Mouse (Mus musculus): Measurements from ENCODE around the gene Setdb2. TPM values are rescaled to one million over a fixed set of nuclear protein-coding genes. Genes with fewer than 3 reads are reported as not detected.
A peak's percentile ranks its signal among the peaks of the same experiment; 100 is the strongest.

Setdb2 gene
- 9.8 and 10.6 TPM in 2 replicates for polyA plus RNA-seq (2014; fragmentation: Nextera tagmentation; extraction: Ambion mirVana)

DNA sequence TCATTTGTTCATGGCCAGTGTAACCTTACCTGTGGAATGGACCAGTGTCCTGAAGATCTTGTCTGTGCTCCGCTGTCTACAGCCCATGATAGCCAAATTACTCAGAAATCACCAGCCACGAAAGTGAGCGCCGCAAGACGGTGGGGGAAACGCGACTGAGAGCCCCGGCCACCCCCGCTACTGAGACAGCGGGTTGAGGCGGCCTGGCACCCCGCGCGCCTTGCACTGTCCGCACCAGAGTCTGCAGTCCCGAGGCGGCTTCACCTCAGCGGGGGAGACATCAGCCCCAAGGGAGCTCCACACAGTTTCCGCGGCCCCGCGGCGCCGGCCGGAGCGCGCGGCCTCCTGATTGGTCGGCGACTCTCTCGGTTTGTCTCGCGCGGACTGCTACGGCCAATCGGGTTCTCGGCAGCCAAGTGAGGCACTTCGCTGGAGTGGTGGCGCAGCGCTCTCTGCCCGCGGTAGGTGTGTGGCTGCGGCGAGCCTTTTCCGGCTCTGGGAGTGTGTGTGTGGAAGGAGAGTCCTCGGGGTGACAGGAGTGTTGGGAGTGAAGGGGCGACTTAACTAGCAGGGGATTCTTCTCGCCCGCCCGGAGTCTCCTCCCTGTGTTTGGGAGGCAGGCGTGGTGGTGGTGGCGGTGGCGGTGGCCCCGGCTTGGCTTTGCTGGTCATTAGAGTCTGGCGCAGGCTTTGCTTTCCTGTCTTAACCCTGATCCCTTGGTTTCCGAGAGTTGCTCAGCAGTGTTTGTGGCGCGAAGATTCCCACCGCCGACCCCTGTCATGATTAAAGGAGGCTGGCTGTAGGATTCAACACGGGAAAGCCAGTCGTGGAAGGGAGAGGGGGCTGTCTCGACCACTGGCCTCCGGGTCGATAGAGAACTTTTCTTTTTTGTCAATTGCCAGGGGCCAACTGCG, at the start of gene Setdb2, which contains the start of gene Cab39l:
TSS of gene Setdb2 (minus strand) at position 327 of the 914 bp plus-strand sequence.
TSS of gene Cab39l (plus strand) at position 415 of the 914 bp plus-strand sequence.
- WGBS = under 1% methylated on average over 64 of the region's 66 CpGs
- peak within 1 kb of the TSS; percentile 64 for H3K4me3 ChIP-seq (ENCODE audit: low read depth, low read length)
- no peaks in the 10 kb centered on the region for H3K27me3 ChIP-seq (ENCODE audit: control insufficient read depth, insufficient read depth, low read length)
- DNase-seq (ENCODE audit: low spot score) (peak; percentile 92), ATAC-seq (ENCODE audit: low FRiP score) (peak; percentile 100)
- H3K27ac ChIP-seq (ENCODE audit: low read depth, low read length) = peak within 1 kb of the TSS; percentile 54
- H3K4me2 ChIP-seq (replicated peaks; ENCODE audit: low read depth, low read length) = peak within 1 kb of the TSS; percentile 75
- H3K9ac ChIP-seq (ENCODE audit: low read depth, low read length) = peak within 1 kb of the TSS; percentile 74
- H3K36me3 ChIP-seq (ENCODE audit: control insufficient read depth, insufficient read depth, low read length) = no peaks in the 10 kb centered on the region
- H3K9me3 ChIP-seq (ENCODE audit: control insufficient read depth, low read length) = no peaks in the 10 kb centered on the region
- no peaks in the 10 kb centered on the region for H3K4me1 ChIP-seq (replicated peaks; ENCODE audit: control insufficient read depth, insufficient read depth, low read length)

- Histone ChIP-seq H3K4me3 (ENCODE audit: low read depth, low read length) (no peak overlapping the region), H3K4me1 (replicated peaks; ENCODE audit: control insufficient read depth, insufficient read depth, low read length) (no peaks in the 10 kb centered on the region), H3K27me3 (ENCODE audit: control insufficient read depth, insufficient read depth, low read length) (no peaks in the 10 kb centered on the region), H3K27ac (ENCODE audit: low read depth, low read length) (no peak overlapping the region), H3K36me3 (ENCODE audit: control insufficient read depth, insufficient read depth, low read length) (no peaks in the 10 kb centered on the region), H3K9ac (ENCODE audit: low read depth, low read length) (no peak overlapping the region), H3K9me3 (ENCODE audit: control insufficient read depth, low read length) (no peaks in the 10 kb centered on the region), H3K4me2 (replicated peaks; ENCODE audit: low read depth, low read length) (no peak overlapping the region)
- ATAC-seq (ENCODE audit: low FRiP score) (no peak), DNase-seq (ENCODE audit: low spot score) (no peak)
- 93% methylated on average over 4 of the region's 4 CpGs for WGBS
Observed at GRCm38 (mm10) chr14:59485247-59485810, 44.6 kb upstream of the Setdb2 start.

GRCm38 (mm10) chr14:59478699-59479098, 38.0 kb upstream of the Setdb2 start:
- 70% methylated on average over 6 of the region's 6 CpGs for WGBS
- no peak for ATAC-seq (ENCODE audit: low FRiP score)

DNA sequence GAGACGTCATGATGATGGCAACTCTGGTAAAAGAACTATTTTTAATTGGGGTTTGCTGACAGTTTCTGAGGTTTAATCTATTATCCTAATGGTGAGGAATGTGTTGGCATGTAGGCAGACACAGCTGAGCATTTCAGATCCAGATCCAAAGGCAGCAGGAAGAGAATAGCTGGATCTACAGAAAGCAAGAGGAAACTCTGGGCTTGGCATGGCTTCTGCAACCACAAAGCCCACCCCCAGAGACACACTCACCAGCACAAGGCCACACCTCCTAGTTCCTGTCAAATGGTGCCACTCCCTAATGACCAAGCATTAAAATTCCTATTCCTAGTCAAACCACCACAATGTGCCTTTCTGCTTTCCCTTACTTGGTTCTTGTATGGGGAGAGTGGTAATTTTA, 30.1 kb upstream of the Setdb2 start:
- Histone ChIP-seq H3K4me2 (replicated peaks; ENCODE audit: low read depth, low read length) (no peak overlapping the region), H3K36me3 (ENCODE audit: control insufficient read depth, insufficient read depth, low read length) (no peaks in the 10 kb centered on the region), H3K4me3 (ENCODE audit: low read depth, low read length) (no peak overlapping the region), H3K9ac (ENCODE audit: low read depth, low read length) (no peak overlapping the region), H3K27ac (ENCODE audit: low read depth, low read length) (no peak overlapping the region), H3K4me1 (replicated peaks; ENCODE audit: control insufficient read depth, insufficient read depth, low read length) (no peaks in the 10 kb centered on the region), H3K9me3 (ENCODE audit: control insufficient read depth, low read length) (no peaks in the 10 kb centered on the region), H3K27me3 (ENCODE audit: control insufficient read depth, insufficient read depth, low read length) (no peaks in the 10 kb centered on the region)
- WGBS = 93% methylated on average over 1 of the region's 1 CpGs
- ATAC-seq (ENCODE audit: low FRiP score) (no peak), DNase-seq (ENCODE audit: low spot score) (no peak)

More at GRCm38 (mm10) chr14:59478699-59479098, 38.0 kb upstream of the Setdb2 start:
- no peak overlapping the region for H3K4me3 ChIP-seq (ENCODE audit: low read depth, low read length)
- no peaks in the 10 kb centered on the region for H3K9me3 ChIP-seq (ENCODE audit: control insufficient read depth, low read length)
- no peak overlapping the region for H3K9ac ChIP-seq (ENCODE audit: low read depth, low read length)
- H3K27me3 ChIP-seq (ENCODE audit: control insufficient read depth, insufficient read depth, low read length) = no peaks in the 10 kb centered on the region
- no peak overlapping the region for H3K27ac ChIP-seq (ENCODE audit: low read depth, low read length)
- H3K4me2 ChIP-seq (replicated peaks; ENCODE audit: low read depth, low read length) = no peak overlapping the region
- no peaks in the 10 kb centered on the region for H3K4me1 ChIP-seq (replicated peaks; ENCODE audit: control insufficient read depth, insufficient read depth, low read length)
- H3K36me3 ChIP-seq (ENCODE audit: control insufficient read depth, insufficient read depth, low read length) = no peaks in the 10 kb centered on the region
- no peak for DNase-seq (ENCODE audit: low spot score)

DNA sequence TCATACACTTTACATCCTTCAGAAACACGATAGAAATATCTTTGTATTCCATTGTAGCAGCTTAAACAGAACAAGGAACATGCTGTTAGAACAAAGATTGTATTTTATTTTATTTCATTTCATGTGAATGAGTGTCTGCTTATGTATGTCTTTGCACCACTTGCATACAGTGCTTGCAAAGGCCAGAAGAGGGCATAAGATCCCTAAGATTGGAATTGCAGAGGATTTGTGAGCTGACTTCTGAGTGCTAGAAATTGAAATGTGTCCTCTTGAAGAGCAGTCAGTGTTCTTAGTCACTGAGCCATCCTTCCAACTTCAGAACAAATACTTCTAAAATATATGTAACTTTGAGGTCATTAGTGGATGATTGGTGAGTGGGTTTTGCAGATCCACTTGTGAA, 27.1 kb upstream of the Setdb2 start:
- WGBS = 74% methylated on average over 1 of the region's 1 CpGs
- H3K27me3 ChIP-seq (ENCODE audit: control insufficient read depth, insufficient read depth, low read length) = no peaks in the 10 kb centered on the region
- no peaks in the 10 kb centered on the region for H3K9me3 ChIP-seq (ENCODE audit: control insufficient read depth, low read length)
- ATAC-seq (ENCODE audit: low FRiP score) (no peak), DNase-seq (ENCODE audit: low spot score) (peak; percentile 2)
- no peak overlapping the region for H3K4me3 ChIP-seq (ENCODE audit: low read depth, low read length)
- no peak overlapping the region for H3K4me2 ChIP-seq (replicated peaks; ENCODE audit: low read depth, low read length)
- H3K27ac ChIP-seq (ENCODE audit: low read depth, low read length) = no peak overlapping the region
- H3K9ac ChIP-seq (ENCODE audit: low read depth, low read length) = no peak overlapping the region
- H3K4me1 ChIP-seq (replicated peaks; ENCODE audit: control insufficient read depth, insufficient read depth, low read length) = no peaks in the 10 kb centered on the region
- no peaks in the 10 kb centered on the region for H3K36me3 ChIP-seq (ENCODE audit: control insufficient read depth, insufficient read depth, low read length)

- Histone ChIP-seq H3K27me3 (ENCODE audit: control insufficient read depth, insufficient read depth, low read length) (no peaks in the 10 kb centered on the region), H3K36me3 (ENCODE audit: control insufficient read depth, insufficient read depth, low read length) (no peaks in the 10 kb centered on the region), H3K4me2 (replicated peaks; ENCODE audit: low read depth, low read length) (no peak overlapping the region), H3K9me3 (ENCODE audit: control insufficient read depth, low read length) (no peaks in the 10 kb centered on the region), H3K27ac (ENCODE audit: low read depth, low read length) (no peak overlapping the region), H3K4me3 (ENCODE audit: low read depth, low read length) (no peak overlapping the region), H3K9ac (ENCODE audit: low read depth, low read length) (no peak overlapping the region), H3K4me1 (replicated peaks; ENCODE audit: control insufficient read depth, insufficient read depth, low read length) (no peaks in the 10 kb centered on the region)
- DNase-seq (ENCODE audit: low spot score) (no peak), ATAC-seq (ENCODE audit: low FRiP score) (no peak)
- 92% methylated on average over 2 of the region's 2 CpGs for WGBS
Observed at GRCm38 (mm10) chr14:59466503-59466902, 25.8 kb upstream of the Setdb2 start.

- Histone ChIP-seq H3K4me3 (ENCODE audit: low read depth, low read length) (no peak overlapping the region), H3K9me3 (ENCODE audit: control insufficient read depth, low read length) (no peaks in the 10 kb centered on the region), H3K27ac (ENCODE audit: low read depth, low read length) (no peak overlapping the region), H3K27me3 (ENCODE audit: control insufficient read depth, insufficient read depth, low read length) (no peaks in the 10 kb centered on the region), H3K4me1 (replicated peaks; ENCODE audit: control insufficient read depth, insufficient read depth, low read length) (no peaks in the 10 kb centered on the region), H3K36me3 (ENCODE audit: control insufficient read depth, insufficient read depth, low read length) (no peaks in the 10 kb centered on the region), H3K4me2 (replicated peaks; ENCODE audit: low read depth, low read length) (no peak overlapping the region), H3K9ac (ENCODE audit: low read depth, low read length) (no peak overlapping the region)
- no peak for ATAC-seq (ENCODE audit: low FRiP score)
- DNase-seq (ENCODE audit: low spot score) = no peak
Observed at GRCm38 (mm10) chr14:59447981-59448380, 7.3 kb upstream of the Setdb2 start.

DNA sequence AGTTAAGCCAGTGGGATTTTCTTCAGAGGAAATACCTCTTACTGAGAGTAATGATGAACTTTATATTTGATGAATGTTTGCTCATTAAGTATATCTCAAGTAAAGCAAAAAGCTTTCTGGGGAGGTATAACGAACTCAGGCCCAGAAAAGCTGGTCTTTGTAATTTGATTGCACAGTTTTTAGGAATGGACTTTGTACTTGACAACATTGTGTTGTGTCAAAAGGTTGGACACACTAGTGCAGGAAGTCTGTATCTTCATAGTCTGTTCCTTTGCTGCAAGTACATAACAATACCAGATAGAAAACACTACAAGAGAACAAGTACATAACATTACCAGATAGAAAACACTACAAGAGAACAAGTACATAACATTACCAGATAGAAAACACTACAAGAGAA, 4.7 kb upstream of the Setdb2 start:
- no peak overlapping the region for H3K4me2 ChIP-seq (replicated peaks; ENCODE audit: low read depth, low read length)
- H3K27me3 ChIP-seq (ENCODE audit: control insufficient read depth, insufficient read depth, low read length) = no peaks in the 10 kb centered on the region
- H3K27ac ChIP-seq (ENCODE audit: low read depth, low read length) = no peak overlapping the region
- DNase-seq (ENCODE audit: low spot score) = no peak
- no peaks in the 10 kb centered on the region for H3K9me3 ChIP-seq (ENCODE audit: control insufficient read depth, low read length)
- no peak for ATAC-seq (ENCODE audit: low FRiP score)
- H3K4me3 ChIP-seq (ENCODE audit: low read depth, low read length) = no peak overlapping the region
- no peaks in the 10 kb centered on the region for H3K4me1 ChIP-seq (replicated peaks; ENCODE audit: control insufficient read depth, insufficient read depth, low read length)
- H3K9ac ChIP-seq (ENCODE audit: low read depth, low read length) = no peak overlapping the region
- no peaks in the 10 kb centered on the region for H3K36me3 ChIP-seq (ENCODE audit: control insufficient read depth, insufficient read depth, low read length)
- 91% methylated on average over 1 of the region's 1 CpGs for WGBS

DNA sequence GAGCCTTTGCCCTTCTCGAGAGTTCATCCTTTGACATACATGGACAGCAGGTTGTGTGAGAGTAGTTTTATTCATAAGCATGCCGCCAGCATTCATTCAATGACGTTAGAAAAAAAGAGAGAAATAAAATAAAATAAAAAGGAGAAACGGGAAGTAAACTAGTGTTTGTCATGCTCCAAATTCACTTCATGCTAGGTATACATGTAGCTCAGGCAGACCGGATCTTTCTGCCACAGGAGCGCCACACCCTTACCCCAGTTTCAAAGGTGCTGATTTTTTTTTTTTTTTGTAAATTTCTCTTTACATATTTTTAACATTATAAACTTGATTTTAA, 755 bp upstream of the Setdb2 start:
- no peaks in the 10 kb centered on the region for H3K4me1 ChIP-seq (replicated peaks; ENCODE audit: control insufficient read depth, insufficient read depth, low read length)
- H3K27me3 ChIP-seq (ENCODE audit: control insufficient read depth, insufficient read depth, low read length) = no peaks in the 10 kb centered on the region
- peak overlapping the region; percentile 64 for H3K4me3 ChIP-seq (ENCODE audit: low read depth, low read length)
- no peak overlapping the region; the same call in 1 of the 2 replicates for H3K27ac ChIP-seq (ENCODE audit: low read depth, low read length)
- peak overlapping the region; percentile 74 for H3K9ac ChIP-seq (ENCODE audit: low read depth, low read length)
- H3K4me2 ChIP-seq (replicated peaks; ENCODE audit: low read depth, low read length) = peak overlapping the region; percentile 75
- DNase-seq (ENCODE audit: low spot score) (no peak), ATAC-seq (ENCODE audit: low FRiP score) (no peak)
- 17% methylated on average over 6 of the region's 6 CpGs for WGBS
- no peaks in the 10 kb centered on the region for H3K9me3 ChIP-seq (ENCODE audit: control insufficient read depth, low read length)
- H3K36me3 ChIP-seq (ENCODE audit: control insufficient read depth, insufficient read depth, low read length) = no peaks in the 10 kb centered on the region
